Mouse (Mus musculus) neutrophil, adult 5-6 weeks (primary cell): Measurements from ENCODE around the gene Pgghg. TPM values are rescaled to one million over a fixed set of nuclear protein-coding genes. Genes with fewer than 3 reads are reported as not detected.
A peak's percentile ranks its signal among the peaks of the same experiment; 100 is the strongest.

Experiments
- ATAC-seq: fragments of 151-379, 151-347 bp; 2 replicates; pipeline ENCODE4 v1.8.0; 2017; ENCODE audit warnings: mild to moderate bottlenecking, moderate TSS enrichment; ENCODE audit not compliant: insufficient number of reproducible peaks, poor library complexity, low FRiP score, severe bottlenecking; ENCODE audit errors: extremely low read depth
- total RNA-seq: library from RNA; stranded (forward); fragments of 200-1000 nt; gene quantifications from 2 replicates; pipeline ENCODE4 v1.2.3, GENCODE M21; 2017

The Pgghg gene
- total RNA-seq, 1 experiment from 2014 or later: 15.0 TPM

- ATAC-seq: no peak
These were observed 33.7 kb downstream of the Pgghg start for GRCm38 (mm10) chr7:140974940-140975339.

GRCm38 (mm10) chr7:140975465-140975864, 34.3 kb downstream of the Pgghg start:
- no peak for ATAC-seq

DNA sequence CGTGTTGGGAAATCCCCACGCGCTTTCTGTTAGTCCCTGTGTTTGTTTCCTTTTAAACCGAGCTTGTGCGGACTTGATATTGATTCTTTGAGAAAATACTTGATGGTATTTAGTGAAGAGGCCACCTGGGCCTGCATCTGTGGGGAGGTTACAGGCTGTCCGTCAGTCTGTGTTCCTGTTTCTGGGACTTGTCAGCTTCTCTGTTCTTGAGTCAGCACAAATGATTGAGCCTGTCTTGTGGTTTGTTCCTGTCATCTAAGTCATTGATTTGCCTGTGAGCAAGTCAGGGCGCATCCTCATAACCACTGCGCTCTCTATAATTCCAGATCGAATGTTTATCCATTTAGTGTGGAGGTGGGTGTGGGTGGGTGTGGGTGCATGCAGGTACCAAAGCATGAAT, 35.5 kb downstream of the Pgghg start:
- ATAC-seq: peak; percentile 62

DNA sequence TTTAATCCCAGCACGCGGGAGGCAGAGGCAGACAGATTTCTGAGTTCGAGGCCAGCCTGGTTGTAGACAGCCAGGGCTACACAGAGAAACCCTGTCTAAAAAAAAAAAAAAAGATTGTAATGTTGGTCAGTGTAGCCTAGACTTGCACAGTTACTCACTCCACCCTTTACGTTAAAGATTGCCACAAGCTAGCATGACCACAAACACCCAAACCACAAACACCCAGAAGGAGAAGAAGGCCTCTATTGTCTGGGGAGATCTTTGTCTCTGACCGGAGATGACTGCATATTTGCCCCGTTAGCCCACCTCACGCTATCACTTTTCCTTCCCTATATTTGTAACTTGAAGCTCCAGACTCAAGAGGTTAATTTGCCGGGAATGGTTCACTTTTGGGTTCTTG, 40.5 kb downstream of the Pgghg start:
- peak; percentile 88 for ATAC-seq

DNA sequence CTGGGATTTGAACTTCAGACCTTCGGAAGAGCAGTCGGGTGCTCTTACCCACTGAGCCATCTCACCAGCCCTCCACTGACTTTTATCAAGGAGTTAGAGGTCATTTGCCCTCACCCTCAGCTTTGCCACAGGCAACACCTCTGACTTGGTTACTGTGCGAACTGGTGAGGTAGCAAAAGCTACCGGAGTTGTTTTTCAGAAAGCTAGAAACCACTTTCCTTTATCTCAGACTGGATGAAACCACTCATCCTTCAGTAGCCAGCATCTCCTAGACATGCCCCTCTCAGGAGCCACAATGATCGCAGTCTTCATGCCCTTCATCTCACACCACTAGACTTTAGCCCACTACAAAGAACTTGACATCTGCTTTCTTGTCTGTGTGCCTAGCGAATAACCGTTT, 41.8 kb downstream of the Pgghg start:
- no peak for ATAC-seq

DNA sequence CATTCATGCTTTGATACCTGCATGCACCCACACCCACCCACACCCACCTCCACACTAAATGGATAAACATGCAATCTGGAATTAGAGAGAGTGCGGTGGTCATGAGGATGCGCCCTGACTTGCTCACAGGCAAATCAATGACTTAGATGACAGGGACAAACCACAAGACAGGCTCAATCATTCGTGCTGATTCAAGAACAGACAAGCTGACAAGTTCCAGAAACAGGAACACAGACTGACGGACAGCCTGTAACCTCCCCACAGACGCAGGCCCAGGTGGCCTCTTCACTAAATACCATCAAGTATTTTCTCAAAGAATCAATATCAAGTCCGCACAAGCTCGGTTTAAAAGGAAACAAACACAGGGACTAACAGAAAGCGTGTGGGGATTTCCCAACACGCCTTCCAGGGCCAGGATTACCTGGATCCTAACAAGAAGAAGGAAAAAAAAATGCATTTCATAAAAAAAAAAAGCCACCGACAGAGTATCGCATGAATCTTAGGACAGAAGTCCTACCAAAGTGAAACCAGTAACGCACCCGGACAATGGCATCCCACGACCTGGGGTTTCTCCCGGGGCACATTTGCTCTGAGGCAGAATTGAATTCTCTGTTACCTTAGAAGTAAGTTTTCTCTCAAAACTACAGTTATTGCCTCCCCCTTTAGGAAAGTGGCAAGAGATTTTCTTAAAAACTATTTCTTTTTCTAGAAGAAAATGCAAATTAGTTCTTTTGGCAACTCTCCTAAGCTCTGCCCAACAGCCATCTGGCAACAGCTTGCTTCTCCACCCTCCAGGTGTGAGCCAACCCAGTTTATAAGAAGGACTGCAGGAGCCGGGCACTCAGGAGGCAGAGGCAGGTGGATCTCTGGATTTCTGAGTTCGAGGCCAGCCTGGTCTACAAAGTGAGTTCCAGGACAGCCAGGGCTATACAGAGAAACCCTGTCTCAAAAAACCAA, 46.3 kb downstream of the Pgghg start:
- ATAC-seq: no peak

GRCm38 (mm10) chr7:140989022-140989421, 47.8 kb downstream of the Pgghg start:
- no peak for ATAC-seq

DNA sequence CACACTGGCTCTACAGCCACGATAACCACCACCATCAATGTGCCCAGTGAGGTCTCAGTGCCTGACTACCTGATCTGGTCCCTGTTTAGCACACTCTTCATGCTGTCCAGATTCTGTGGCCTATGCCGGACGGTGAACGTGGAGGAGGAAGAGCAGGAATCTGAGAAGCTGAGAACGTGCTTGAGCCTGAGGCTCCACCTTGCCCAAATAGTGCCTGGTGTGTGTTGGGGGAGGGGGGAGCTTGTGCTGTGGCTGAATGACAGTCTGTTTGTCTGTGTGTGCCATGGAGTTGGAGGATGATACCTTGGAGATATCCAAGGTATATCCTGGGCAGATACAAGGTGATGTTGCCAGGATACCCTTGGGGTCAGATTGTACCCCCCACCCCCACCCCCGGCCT, 49.0 kb downstream of the Pgghg start:
- no peak for ATAC-seq

DNA sequence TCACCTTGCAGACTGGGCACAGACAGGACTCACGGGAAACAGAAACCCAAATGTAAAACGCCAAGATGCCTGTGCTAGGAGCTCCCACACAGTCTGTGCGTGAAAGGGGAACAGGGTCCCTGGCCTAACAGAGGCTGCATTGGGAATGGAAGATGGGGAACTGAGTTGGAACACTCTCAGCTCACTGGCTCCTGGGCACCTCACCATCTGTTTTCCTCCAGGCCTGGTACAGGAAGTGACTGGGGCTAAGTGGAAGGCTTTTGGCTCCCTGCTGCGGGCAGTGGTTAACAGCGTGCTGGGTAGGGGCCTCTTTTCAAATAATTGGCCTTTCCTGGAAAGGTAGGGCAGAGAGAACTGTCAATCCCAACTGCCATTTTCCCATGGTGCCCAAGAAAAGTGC, 49.4 kb downstream of the Pgghg start:
- ATAC-seq: no peak

GRCm38 (mm10) chr7:140991117-140991689, 50.0 kb downstream of the Pgghg start:
- ATAC-seq: peak; percentile 24; the same call in 1 of the 2 replicates

Other genes with a start within 250 kb of the Pgghg start
- gene Olfr541, start 244.1 kb upstream of the Pgghg start, total RNA-seq: not detected in 2 replicates
- not detected in 2 replicates for gene Cyp2e1, start 177.7 kb upstream of the Pgghg start, total RNA-seq
- gene Syce1, start 153.5 kb upstream of the Pgghg start, total RNA-seq: not detected in 2 replicates
- gene Zfp941, start 119.2 kb upstream of the Pgghg start, total RNA-seq: not detected in 2 replicates
- not detected in 2 replicates for gene Urah, start 106.4 kb upstream of the Pgghg start, total RNA-seq
- not detected in 2 replicates for gene Scgb1c1, start 95.8 kb upstream of the Pgghg start, total RNA-seq
- not detected in 2 replicates for gene Odf3, start 93.6 kb upstream of the Pgghg start, total RNA-seq
- not detected in 2 replicates for gene Gm45785, start 85.1 kb upstream of the Pgghg start, total RNA-seq
- gene Ric8a, start 84.4 kb upstream of the Pgghg start, total RNA-seq: 120 and 128 TPM in 2 replicates
- 28.3 and 47.1 TPM in 2 replicates for gene Bet1l, start 83.8 kb upstream of the Pgghg start, total RNA-seq
- 96.6 and 110 TPM in 2 replicates for gene Psmd13, start 59.4 kb upstream of the Pgghg start, total RNA-seq
- gene Sirt3, start 59.1 kb upstream of the Pgghg start, total RNA-seq: 14.5 and 20.1 TPM in 2 replicates
- gene Cox8b, start 40.9 kb upstream of the Pgghg start, total RNA-seq: not detected in 2 replicates
- 0.47 TPM in 1 of 2 replicates, not detected in the other for gene Nlrp6, start 20.5 kb upstream of the Pgghg start, total RNA-seq
- 12.8 and 18.0 TPM in 2 replicates for gene Ifitm5, start 8.9 kb downstream of the Pgghg start, total RNA-seq
- not detected in 2 replicates for gene Gm45717, start 14.5 kb downstream of the Pgghg start, total RNA-seq
- 514 and 537 TPM in 2 replicates for gene Ifitm2, start 14.6 kb downstream of the Pgghg start, total RNA-seq
- gene Ifitm1, start 25.8 kb downstream of the Pgghg start, total RNA-seq: 416 and 446 TPM in 2 replicates
- gene Ifitm3, start 69.4 kb downstream of the Pgghg start, total RNA-seq: 187 and 230 TPM in 2 replicates
- 105 and 120 TPM in 2 replicates for gene Ifitm6, start 76.5 kb downstream of the Pgghg start, total RNA-seq
- not detected in 2 replicates for gene Gm17387, start 87.7 kb downstream of the Pgghg start, total RNA-seq
- gene B4galnt4, start 119.7 kb downstream of the Pgghg start, total RNA-seq: not detected in 2 replicates
- gene Pkp3, start 136.8 kb downstream of the Pgghg start, total RNA-seq: 10.5 and 11.0 TPM in 2 replicates
- 21.0 and 21.9 TPM in 2 replicates for gene Sigirr, start 159.2 kb downstream of the Pgghg start, total RNA-seq
- not detected in 2 replicates for gene Ano9, start 176.4 kb downstream of the Pgghg start, total RNA-seq
- 4.2 and 6.3 TPM in 2 replicates for gene Ptdss2, start 181.0 kb downstream of the Pgghg start, total RNA-seq
- gene Rnh1, start 231.5 kb downstream of the Pgghg start, total RNA-seq: 41.0 and 51.8 TPM in 2 replicates